Mouse (Mus musculus) Patski (cell line): ENCODE data around the gene H2-Eb1. TPM values are rescaled to one million over a fixed set of nuclear protein-coding genes. Genes with fewer than 3 reads are reported as not detected.
A peak's percentile ranks its signal among the peaks of the same experiment; 100 is the strongest.

Experiments used
- ATAC-seq: fragments of 100-300 bp; one replicate; pipeline ENCODE4 v1.8.0; 2021
- CTCF ChIA-PET: fragments of 350-600 bp; sonication (Branson Sonifier 250); formaldehyde crosslinking; loops from one replicate; lab custom pipeline; 2022; ENCODE audit warnings: inconsistent platforms; lab: Charles Lee
- POLR2A ChIA-PET: fragments of 350-600 bp; sonication (Branson Sonifier 250); formaldehyde crosslinking; loops from one replicate; lab custom pipeline; 2022; ENCODE audit warnings: antibody characterized with exemption, inconsistent platforms; lab: Charles Lee
- DNase-seq: peaks from one replicate; pipeline ENCODE4 v3.0.0-alpha.2; 2011; ENCODE audit warnings: low read depth, low spot score
- H3K27me3 ChIP-seq: fragments of 371-371 bp; one replicate; pipeline ENCODE4 v1.5.1; 2021
- CTCF ChIP-seq: fragments of 100-300 bp; IDR thresholded peaks from one replicate; pipeline ENCODE4 v1.5.1; 2021
- in situ Hi-C: fragments of 300-500 bp; cut with MboI; formaldehyde crosslinking; loops from 3 replicates; pipeline ENCODE4 v1.11.1; 2018; ENCODE audit warnings: low pct_unique_long_range_greater_than_20kb, mixed read lengths
- polyA plus RNA-seq: library from polyadenylated mRNA; unstranded; gene quantifications from one replicate; pipeline ENCODE4 v1.2.3, GENCODE M21; 2021

Gene H2-Eb1
- polyA plus RNA-seq, 1 experiment from 2014 or later, result 0.32 TPM

DNA sequence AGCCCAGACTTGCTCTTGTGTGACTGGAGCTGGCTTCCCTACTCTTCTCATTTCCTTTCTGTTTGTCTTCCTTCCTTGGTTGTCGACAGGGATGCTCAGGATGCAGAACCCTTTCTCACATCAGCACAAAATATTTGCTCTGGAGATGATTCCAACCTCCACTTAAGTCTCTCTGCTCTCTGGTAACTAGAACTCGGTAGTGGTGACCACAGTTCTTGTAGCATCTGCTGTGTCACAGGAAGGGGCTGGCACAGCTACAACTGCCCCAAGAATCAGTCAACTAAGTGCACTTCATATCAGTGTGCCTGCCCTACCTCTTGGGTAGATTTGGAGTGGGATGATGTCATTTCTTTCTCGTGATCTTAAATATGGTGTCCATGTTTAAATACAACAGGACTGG, 40.4 kb downstream of the H2-Eb1 start:
- no peak for TF ChIP-seq CTCF
- peaks cover 72% of the 10 kb centered on the region for H3K27me3 ChIP-seq
- ATAC-seq, result no peak
- no peak for DNase-seq
- in situ Hi-C loops, result loop anchor here (5.0 kb wide), 1 partner anchor 99 kb away; no protein-coding TSS in a partner anchor
- POLR2A ChIA-PET, result no interaction called here
- CTCF ChIA-PET, result interaction anchor here (1.0 kb wide), 1 partner anchor 33 kb away, joined by 3 read pairs; no protein-coding TSS in a partner anchor

DNA sequence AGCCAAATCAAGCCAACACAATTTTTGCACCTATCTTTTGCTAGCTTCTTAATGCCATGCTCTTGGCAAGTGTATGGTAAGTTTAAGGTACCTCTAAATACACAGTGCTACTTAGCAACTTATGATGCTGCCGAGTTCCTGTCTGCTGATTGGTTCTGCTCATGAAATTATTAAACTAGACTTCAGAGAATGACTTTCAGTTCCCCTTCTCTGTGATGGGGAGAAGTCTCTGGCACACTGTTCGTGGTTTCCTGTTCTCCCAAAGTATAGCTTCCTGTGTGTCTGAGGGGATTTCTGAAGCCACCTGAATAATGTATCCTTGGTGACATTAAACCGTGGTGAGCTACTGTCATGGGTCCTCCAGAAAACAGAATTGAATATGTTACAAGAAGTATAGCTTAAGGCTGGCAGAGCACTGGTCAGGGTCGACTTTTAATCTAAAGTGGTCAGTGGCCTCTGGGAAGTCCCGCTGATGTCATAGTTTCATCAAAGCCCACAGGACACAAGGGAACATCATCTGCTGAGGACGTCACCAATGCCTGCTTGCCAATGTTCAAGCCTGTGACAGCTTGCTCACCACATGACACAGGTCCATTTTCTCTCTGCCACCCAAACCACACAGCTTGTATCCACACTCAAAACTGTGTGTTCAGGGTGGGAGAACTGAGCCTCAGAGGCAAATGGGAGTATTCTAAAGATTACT, 42.1 kb downstream of the H2-Eb1 start:
- POLR2A ChIA-PET, result interaction anchor here (0.5 kb wide), 1 partner anchor 133 kb away, joined by 4 read pairs; no protein-coding TSS in a partner anchor
- DNase-seq (no peak), ATAC-seq (no peak)
- in situ Hi-C loops, result loop anchor here (5.0 kb wide), 1 partner anchor 100 kb away; no protein-coding TSS in a partner anchor
- no peak for TF ChIP-seq CTCF
- CTCF ChIA-PET, result interaction anchor here (1.8 to 3.9 kb wide), 2 partner anchors 13 to 97 kb away, joined by 5 to 24 read pairs; no protein-coding TSS in a partner anchor
- peaks cover 66% of the 10 kb centered on the region for H3K27me3 ChIP-seq

GRCm38 (mm10) chr17:34349429-34349828, 43.8 kb downstream of the H2-Eb1 start:
- in situ Hi-C loops, result loop anchor here (5.0 kb wide), 1 partner anchor 102 kb away; no protein-coding TSS in a partner anchor
- POLR2A ChIA-PET, result no interaction called here
- DNase-seq (peak; percentile 6), ATAC-seq (no peak)
- CTCF ChIA-PET, result interaction anchor here (0.8 to 3.9 kb wide), 15 partner anchors 9 to 180 kb away, joined by 3 to 24 read pairs (median 4); no protein-coding TSS in a partner anchor
- peaks cover 51% of the 10 kb centered on the region for H3K27me3 ChIP-seq
- peak; percentile 87 for TF ChIP-seq CTCF

DNA sequence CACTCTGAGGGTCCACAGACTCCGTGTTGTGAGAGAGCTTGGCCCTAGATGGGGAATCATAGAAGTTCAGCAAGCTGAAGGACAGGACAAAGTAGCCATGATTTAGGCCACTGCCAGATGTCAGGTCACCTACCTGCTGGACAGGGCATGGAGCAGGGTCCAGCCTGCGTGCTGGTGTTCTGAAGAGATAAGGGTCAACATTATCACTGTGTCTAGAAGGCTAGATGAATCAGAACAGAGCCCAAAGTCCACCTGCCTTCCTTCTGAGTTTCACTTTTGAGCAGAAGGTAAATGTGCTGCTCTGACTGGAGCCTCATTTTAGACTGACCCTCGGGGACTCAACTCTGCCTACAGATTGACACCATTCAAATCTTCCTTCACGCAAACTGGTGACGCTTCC, 48.9 kb downstream of the H2-Eb1 start, which contains the start of gene Btnl2:
Gene Btnl2, plus strand, starts transcription at position 284 of the 400 bp plus-strand sequence.
- CTCF ChIA-PET, result no interaction called here
- POLR2A ChIA-PET, result no interaction called here
- TF ChIP-seq CTCF, result no peak
- ATAC-seq (no peak), DNase-seq (no peak)
- H3K27me3 ChIP-seq, result peaks cover 36% of the 10 kb centered on the region
- in situ Hi-C loops, result no loop called here

DNA sequence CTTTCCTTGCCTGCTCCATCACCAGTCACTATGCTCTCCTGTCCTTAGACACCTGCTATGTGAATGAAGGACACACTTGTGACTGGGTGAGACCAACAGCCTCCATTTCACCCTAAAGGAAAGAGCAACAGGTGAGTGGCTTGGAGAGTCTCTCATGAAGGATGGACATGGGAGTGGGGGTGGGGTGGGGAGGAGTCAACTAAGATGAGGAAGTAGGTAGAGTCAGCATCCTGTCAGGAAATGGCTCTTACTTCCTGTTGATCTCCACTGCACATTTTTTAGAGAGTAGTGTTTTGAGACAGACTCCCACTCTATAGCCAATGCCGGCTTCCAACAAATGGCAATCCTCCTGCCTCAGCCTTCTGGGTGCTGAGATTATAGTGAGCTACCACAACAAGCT, 49.3 kb downstream of the H2-Eb1 start:
- in situ Hi-C loops, result no loop called here
- POLR2A ChIA-PET, result no interaction called here
- DNase-seq (no peak), ATAC-seq (no peak)
- peaks cover 38% of the 10 kb centered on the region for H3K27me3 ChIP-seq
- CTCF ChIA-PET, result no interaction called here
- no peak for TF ChIP-seq CTCF

DNA sequence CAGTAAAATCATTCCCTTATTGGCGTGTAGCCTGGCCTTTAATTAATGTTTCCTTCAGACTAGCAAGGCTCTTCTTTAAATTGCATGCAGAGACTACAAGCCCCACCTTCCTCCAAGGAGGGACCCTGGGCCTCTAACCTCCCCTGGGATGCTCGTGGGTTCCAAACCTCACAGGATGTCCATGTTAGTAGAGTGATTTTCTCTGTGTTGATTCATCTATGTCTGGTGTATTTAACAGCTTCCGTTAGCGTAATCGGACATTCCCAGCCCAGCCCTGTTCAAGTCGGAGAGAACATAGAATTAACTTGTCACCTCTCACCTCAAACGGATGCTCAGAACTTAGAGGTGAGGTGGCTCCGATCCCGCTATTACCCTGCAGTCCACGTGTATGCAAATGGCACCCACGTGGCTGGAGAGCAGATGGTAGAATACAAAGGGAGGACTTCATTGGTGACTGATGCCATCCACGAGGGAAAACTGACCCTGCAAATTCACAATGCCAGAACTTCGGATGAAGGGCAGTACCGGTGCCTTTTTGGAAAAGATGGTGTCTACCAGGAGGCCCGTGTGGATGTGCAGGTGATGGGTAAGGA, 57.4 kb downstream of the H2-Eb1 start:
- CTCF ChIA-PET, result interaction anchor here (2.6 kb wide), 1 partner anchor 14 kb away, joined by 7 read pairs; no protein-coding TSS in a partner anchor
- no peak for TF ChIP-seq CTCF
- ATAC-seq, result no peak
- in situ Hi-C loops, result no loop called here
- peaks cover 39% of the 10 kb centered on the region for H3K27me3 ChIP-seq
- POLR2A ChIA-PET, result no interaction called here
- DNase-seq, result no peak

DNA sequence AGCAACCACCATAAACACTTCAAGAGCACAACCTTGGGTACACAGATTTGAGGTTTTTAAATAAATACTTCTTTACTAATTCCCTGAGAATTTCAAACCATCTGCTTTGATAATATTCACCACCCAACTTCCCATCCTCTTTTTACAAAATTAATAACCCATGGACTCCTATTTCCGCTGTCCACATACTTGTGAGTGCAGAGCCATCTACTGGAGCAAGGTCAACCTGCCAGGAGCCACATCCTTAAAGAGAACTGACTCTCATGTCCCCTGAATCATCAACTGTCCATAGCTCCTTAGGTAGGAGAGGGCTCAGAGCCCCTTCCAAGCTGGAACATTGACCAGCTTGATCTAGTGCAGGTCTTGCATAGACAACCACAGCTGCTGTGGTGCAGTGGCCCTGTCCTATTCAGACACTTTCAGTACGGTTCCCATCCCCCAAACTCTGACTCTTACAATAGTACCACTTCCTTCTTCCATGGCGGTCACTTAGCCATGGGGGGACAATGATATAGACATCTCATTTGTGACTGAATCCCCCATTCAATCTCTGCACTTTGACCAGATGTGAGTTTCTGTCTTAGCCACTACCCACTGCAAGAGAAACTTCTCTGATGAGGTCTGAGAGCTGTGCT, 58.1 kb downstream of the H2-Eb1 start:
- DNase-seq (no peak), ATAC-seq (no peak)
- in situ Hi-C loops, result no loop called here
- ChIA-PET POLR2A (no interaction called here), CTCF (interaction anchor here (2.6 kb wide), 1 partner anchor 14 kb away, joined by 7 read pairs; no protein-coding TSS in a partner anchor)
- no peak for TF ChIP-seq CTCF
- peaks cover 41% of the 10 kb centered on the region for H3K27me3 ChIP-seq

- H3K27me3 ChIP-seq, result peaks cover 38% of the 10 kb centered on the region
- ChIA-PET CTCF (no interaction called here), POLR2A (no interaction called here)
- DNase-seq, result no peak
- no peak for TF ChIP-seq CTCF
- ATAC-seq, result no peak
- in situ Hi-C loops, result no loop called here
Measured at GRCm38 (mm10) chr17:34365031-34365430, 59.4 kb downstream of the H2-Eb1 start.

Other genes starting within 250 kb of the H2-Eb1 start
- gene H2-Oa, start 213.5 kb upstream of the H2-Eb1 start, polyA plus RNA-seq, result not detected
- 17.1 TPM for gene H2-DMa, start 186.3 kb upstream of the H2-Eb1 start, polyA plus RNA-seq
- gene Brd2, start 183.2 kb upstream of the H2-Eb1 start, polyA plus RNA-seq, result 239 TPM
- 8.2 TPM for gene H2-DMb2, start 162.6 kb upstream of the H2-Eb1 start, polyA plus RNA-seq
- 36.6 TPM for gene H2-DMb1, start 152.8 kb upstream of the H2-Eb1 start, polyA plus RNA-seq
- 7.0 TPM for gene Tap1, start 118.3 kb upstream of the H2-Eb1 start, polyA plus RNA-seq
- 1.3 TPM for gene Psmb9, start 118.1 kb upstream of the H2-Eb1 start, polyA plus RNA-seq
- gene Psmb8, start 108.1 kb upstream of the H2-Eb1 start, polyA plus RNA-seq, result 18.7 TPM
- 38.2 TPM for gene Tap2, start 102.3 kb upstream of the H2-Eb1 start, polyA plus RNA-seq
- not detected for gene H2-Ob, start 67.0 kb upstream of the H2-Eb1 start, polyA plus RNA-seq
- 0.09 TPM for gene H2-Ab1, start 48.2 kb upstream of the H2-Eb1 start, polyA plus RNA-seq
- not detected for gene H2-Aa, start 18.0 kb upstream of the H2-Eb1 start, polyA plus RNA-seq
- gene H2-Eb2, start 19.8 kb downstream of the H2-Eb1 start, polyA plus RNA-seq, result not detected
- gene Btnl2, start 49.0 kb downstream of the H2-Eb1 start, polyA plus RNA-seq, result not detected
- gene Btnl1, start 71.3 kb downstream of the H2-Eb1 start, polyA plus RNA-seq, result not detected
- gene BC051142, start 93.0 kb downstream of the H2-Eb1 start, polyA plus RNA-seq, result not detected
- not detected for gene Btnl4, start 171.5 kb downstream of the H2-Eb1 start, polyA plus RNA-seq
- gene Btnl6, start 211.5 kb downstream of the H2-Eb1 start, polyA plus RNA-seq, result not detected